Mouse (Mus musculus) liver, embryonic 11.5 days (tissue): ENCODE results near the gene Lrrc49. TPM values are rescaled to one million over a fixed set of nuclear protein-coding genes. Genes with fewer than 3 reads are reported as not detected.

Source experiments
- ATAC-seq: fragments of 200-750 bp; cut with Nextera tagmentation; replicated peaks from 2 replicates; pipeline ENCODE4 v1.8.0; 2017; ENCODE audit warnings: moderate number of reproducible peaks, mild to moderate bottlenecking, moderate TSS enrichment, moderate library complexity; ENCODE audit not compliant: low FRiP score
- DNase-seq: peaks from one replicate; pipeline ENCODE4 v3.0.0-alpha.2; 2017; ENCODE audit warnings: low spot score
- H3K27ac ChIP-seq: fragments of 300-500 bp; sonication (generic); 2 replicates; pipeline ENCODE4 v1.5.1; 2014; ENCODE audit warnings: mild to moderate bottlenecking, low read depth, low read length, control low read depth
- H3K27me3 ChIP-seq: fragments of 300-500 bp; sonication (generic); replicated peaks from 2 replicates; pipeline ENCODE4 v1.6.1; 2014; ENCODE audit warnings: low read length, mixed read lengths; ENCODE audit not compliant: control insufficient read depth, insufficient read depth
- H3K36me3 ChIP-seq: fragments of 300-500 bp; sonication (generic); 2 replicates; pipeline ENCODE4 v1.6.1; 2014; ENCODE audit warnings: mild to moderate bottlenecking, low read length, moderate library complexity, mixed read lengths; ENCODE audit not compliant: control insufficient read depth, insufficient read depth
- H3K4me1 ChIP-seq: fragments of 300-500 bp; sonication (generic); replicated peaks from 2 replicates; pipeline ENCODE4 v1.6.1; 2014; ENCODE audit warnings: low read length, mixed read lengths; ENCODE audit not compliant: control insufficient read depth, insufficient read depth
- H3K4me2 ChIP-seq: fragments of 300-500 bp; sonication (generic); 2 replicates; pipeline ENCODE4 v1.6.1; 2014; ENCODE audit warnings: mild to moderate bottlenecking, control low read depth, moderate library complexity
- H3K4me3 ChIP-seq: fragments of 300-500 bp; sonication (generic); 2 replicates; pipeline ENCODE4 v1.5.1; 2014; ENCODE audit warnings: low read depth, low read length, control low read depth
- H3K9ac ChIP-seq: fragments of 300-500 bp; sonication (generic); 2 replicates; pipeline ENCODE4 v1.6.1; 2014; ENCODE audit warnings: low read depth, low read length, control low read depth
- H3K9me3 ChIP-seq: fragments of 300-500 bp; sonication (generic); 2 replicates; pipeline ENCODE4 v1.6.1; 2016; ENCODE audit warnings: low read length, inconsistent platforms, mixed read lengths; ENCODE audit not compliant: control insufficient read depth
- WGBS: fragments of 180-500 bp; shearing (Covaris S2); extraction: QIAGEN DNeasy Blood & Tissue Kit; methylation state at CpG from one replicate; pipeline ENCODE4 v1.1.7; 2014; 5-methylcytosine and 5-hydroxymethylcytosine counted together
- polyA plus RNA-seq: library from polyadenylated mRNA; unstranded; fragments of >200 nt; fragmentation: Nextera tagmentation; extraction: Ambion mirVana; gene quantifications from 2 replicates; pipeline ENCODE4 v1.2.1, GENCODE M21; 2014

The Lrrc49 gene
- polyA plus RNA-seq, 1 experiment from 2014 or later, result 4.3 TPM

DNA sequence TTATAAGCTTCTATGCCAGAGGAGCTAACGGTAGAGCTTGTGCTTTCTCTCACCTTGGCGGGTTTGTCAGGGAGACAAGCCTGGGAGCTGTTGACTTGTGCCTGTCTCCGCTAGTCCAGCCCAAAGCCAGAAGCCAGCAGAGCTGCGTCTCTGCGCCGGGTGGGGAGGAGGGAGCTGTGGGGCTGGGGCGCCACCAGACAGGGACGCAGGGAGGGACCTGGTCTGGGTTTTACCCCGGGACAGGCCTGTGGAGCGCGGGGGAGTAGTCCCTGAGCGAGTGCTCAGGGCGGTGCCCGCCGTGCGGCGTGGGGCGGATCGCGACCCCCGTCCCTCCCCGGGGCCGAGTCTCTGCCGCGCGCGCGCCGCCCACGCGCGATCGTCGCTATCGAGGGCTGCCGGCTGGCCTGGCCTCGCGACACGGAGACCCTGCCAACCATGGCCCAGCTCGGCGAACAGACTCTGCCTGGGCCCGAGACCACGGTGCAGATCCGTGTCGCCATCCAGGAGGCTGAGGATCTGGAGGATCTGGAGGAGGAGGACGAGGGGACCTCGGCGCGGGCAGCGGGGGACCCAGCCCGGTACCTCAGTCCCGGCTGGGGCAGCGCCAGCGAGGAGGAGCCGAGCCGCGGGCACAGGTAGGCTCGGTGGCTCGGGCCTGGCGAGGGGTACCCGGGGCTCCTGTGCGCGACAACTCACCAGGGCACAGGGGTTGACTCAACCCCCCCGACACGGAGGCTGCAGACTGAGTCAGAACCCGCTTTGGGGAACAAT is 25.0 kb upstream of the Lrrc49 start, which contains the start of gene Larp6:
Gene Larp6 (plus strand): TSS at position 219 of the 771 bp plus-strand sequence.
- 3% methylated on average over 61 of the region's 66 CpGs for WGBS
- Histone ChIP-seq H3K4me3 (peak within 1 kb of the TSS; percentile 53), H3K36me3 (no peaks in the 10 kb centered on the region), H3K9me3 (no peaks in the 10 kb centered on the region), H3K27me3 (peaks cover 26% of the 10 kb centered on the region), H3K27ac (no peak within 1 kb of the TSS), H3K9ac (peak within 1 kb of the TSS; percentile 51), H3K4me1 (no peaks in the 10 kb centered on the region), H3K4me2 (peak within 1 kb of the TSS; percentile 85)
- no peak for ATAC-seq
- DNase-seq, result no peak

DNA sequence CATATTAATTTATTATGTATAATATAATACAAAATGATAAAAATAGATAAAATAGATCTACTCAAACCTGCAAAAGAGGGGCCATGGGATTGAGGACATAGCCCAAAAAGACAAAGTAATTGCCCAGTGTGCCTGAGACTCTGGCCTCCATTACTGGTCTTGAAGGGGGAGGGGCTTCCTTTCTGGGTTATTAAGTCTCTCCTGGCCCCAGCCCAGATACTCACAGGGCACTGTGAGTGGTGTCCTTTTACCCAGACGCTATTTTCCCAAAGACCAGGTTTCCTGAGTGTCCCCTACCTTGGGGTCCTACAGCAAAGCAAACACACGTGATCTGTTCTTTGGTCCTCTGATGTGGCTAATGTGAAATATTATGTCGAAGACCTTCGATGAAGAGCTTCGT is 24.1 kb upstream of the Lrrc49 start:
- Histone ChIP-seq H3K9me3 (no peaks in the 10 kb centered on the region), H3K4me3 (no peak overlapping the region), H3K27me3 (peaks cover 26% of the 10 kb centered on the region), H3K36me3 (no peaks in the 10 kb centered on the region), H3K4me2 (no peak overlapping the region), H3K9ac (no peak overlapping the region), H3K27ac (no peak overlapping the region), H3K4me1 (no peaks in the 10 kb centered on the region)
- DNase-seq (no peak), ATAC-seq (no peak)
- WGBS, result 66% methylated on average over 5 of the region's 5 CpGs

- DNase-seq (no peak), ATAC-seq (no peak)
- no peak overlapping the region for H3K27ac ChIP-seq
- peaks cover 26% of the 10 kb centered on the region for H3K27me3 ChIP-seq
- H3K4me1 ChIP-seq, result no peaks in the 10 kb centered on the region
- no peak overlapping the region for H3K9ac ChIP-seq
- H3K4me2 ChIP-seq, result no peak overlapping the region
- no peaks in the 10 kb centered on the region for H3K36me3 ChIP-seq
- no peaks in the 10 kb centered on the region for H3K9me3 ChIP-seq
- H3K4me3 ChIP-seq, result no peak overlapping the region
- 70% methylated on average over 6 of the region's 6 CpGs for WGBS
Measured at GRCm38 (mm10) chr9:60709721-60710120, 21.8 kb upstream of the Lrrc49 start.

GRCm38 (mm10) chr9:60708606-60709005 is 20.6 kb upstream of the Lrrc49 start:
- DNase-seq, result no peak
- Histone ChIP-seq H3K4me1 (no peaks in the 10 kb centered on the region), H3K4me3 (no peak overlapping the region), H3K4me2 (no peak overlapping the region), H3K27me3 (peaks cover 17% of the 10 kb centered on the region), H3K9me3 (no peaks in the 10 kb centered on the region), H3K9ac (no peak overlapping the region), H3K27ac (no peak overlapping the region), H3K36me3 (no peaks in the 10 kb centered on the region)
- WGBS, result 84% methylated on average over 5 of the region's 5 CpGs
- no peak for ATAC-seq

GRCm38 (mm10) chr9:60707594-60707993 is 19.6 kb upstream of the Lrrc49 start:
- Histone ChIP-seq H3K27me3 (peaks cover 7% of the 10 kb centered on the region; the same call in 1 of the 2 replicates), H3K4me2 (no peak overlapping the region), H3K9ac (no peak overlapping the region), H3K4me1 (no peaks in the 10 kb centered on the region), H3K27ac (no peak overlapping the region), H3K9me3 (no peaks in the 10 kb centered on the region), H3K36me3 (no peaks in the 10 kb centered on the region), H3K4me3 (no peak overlapping the region)
- DNase-seq, result no peak
- 94% methylated on average over 2 of the region's 2 CpGs for WGBS
- ATAC-seq, result no peak

GRCm38 (mm10) chr9:60699581-60700231 is 11.7 kb upstream of the Lrrc49 start:
- DNase-seq, result no peak
- Histone ChIP-seq H3K4me2 (no peak overlapping the region), H3K36me3 (no peaks in the 10 kb centered on the region), H3K27me3 (no peaks in the 10 kb centered on the region), H3K4me3 (no peak overlapping the region), H3K9ac (no peak overlapping the region), H3K27ac (no peak overlapping the region), H3K9me3 (no peaks in the 10 kb centered on the region), H3K4me1 (no peaks in the 10 kb centered on the region)
- no peak for ATAC-seq
- WGBS, result 71% methylated on average over 18 of the region's 18 CpGs

DNA sequence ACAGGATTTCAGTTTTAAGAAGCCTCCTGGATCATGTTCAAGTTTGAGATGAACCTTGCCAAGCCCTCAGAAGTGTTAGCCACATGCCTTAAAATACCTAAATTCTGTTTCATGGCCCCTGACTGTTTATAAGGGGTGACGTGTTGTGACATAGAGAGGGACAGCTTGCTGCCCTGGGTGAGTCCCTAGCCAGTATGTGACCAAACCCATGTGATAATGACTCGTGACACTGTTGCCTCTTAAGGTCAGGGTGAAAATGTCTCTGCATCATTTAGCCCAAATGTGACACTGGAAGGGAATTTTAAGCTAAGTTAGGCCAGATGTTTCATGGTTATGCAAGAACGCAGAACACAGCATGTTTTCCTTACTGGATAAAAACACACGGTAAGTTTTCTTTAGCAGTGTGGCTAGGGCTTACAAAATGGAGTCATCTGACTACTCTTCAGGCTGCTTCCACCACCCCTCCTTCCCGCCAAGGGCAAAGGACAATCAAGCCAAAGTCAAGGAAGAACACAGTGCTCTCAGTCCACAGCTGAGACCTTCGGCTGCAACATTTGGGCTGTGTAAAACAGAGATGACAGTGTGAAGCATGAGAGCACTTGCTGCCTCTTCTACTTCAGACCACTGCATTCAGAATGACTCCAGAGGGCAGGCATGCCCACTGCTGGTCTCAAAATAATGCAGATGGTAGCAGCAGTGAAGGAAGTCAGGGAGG is 8.5 kb upstream of the Lrrc49 start:
- Histone ChIP-seq H3K27ac (no peak overlapping the region), H3K4me2 (no peak overlapping the region), H3K36me3 (no peaks in the 10 kb centered on the region), H3K4me1 (no peaks in the 10 kb centered on the region), H3K27me3 (no peaks in the 10 kb centered on the region), H3K4me3 (no peak overlapping the region), H3K9me3 (no peaks in the 10 kb centered on the region), H3K9ac (no peak overlapping the region)
- 67% methylated on average over 6 of the region's 6 CpGs for WGBS
- DNase-seq, result no peak
- ATAC-seq, result no peak

- no peak for ATAC-seq
- H3K9ac ChIP-seq, result no peak overlapping the region
- no peaks in the 10 kb centered on the region for H3K36me3 ChIP-seq
- no peaks in the 10 kb centered on the region for H3K27me3 ChIP-seq
- no peak overlapping the region for H3K4me3 ChIP-seq
- 55% methylated on average over 2 of the region's 2 CpGs for WGBS
- H3K27ac ChIP-seq, result no peak overlapping the region
- no peak overlapping the region for H3K4me2 ChIP-seq
- H3K4me1 ChIP-seq, result no peaks in the 10 kb centered on the region
- no peaks in the 10 kb centered on the region for H3K9me3 ChIP-seq
- no peak for DNase-seq
Measured at GRCm38 (mm10) chr9:60693986-60694385, 6.0 kb upstream of the Lrrc49 start.
